Mouse (Mus musculus): ENCODE results near the gene Fgfr2. TPM values are rescaled to one million over a fixed set of nuclear protein-coding genes. Genes with fewer than 3 reads are reported as not detected.

Gene Fgfr2
- polyA plus RNA-seq, 1 experiment from 2014 or later, result 93.4 TPM

DNA sequence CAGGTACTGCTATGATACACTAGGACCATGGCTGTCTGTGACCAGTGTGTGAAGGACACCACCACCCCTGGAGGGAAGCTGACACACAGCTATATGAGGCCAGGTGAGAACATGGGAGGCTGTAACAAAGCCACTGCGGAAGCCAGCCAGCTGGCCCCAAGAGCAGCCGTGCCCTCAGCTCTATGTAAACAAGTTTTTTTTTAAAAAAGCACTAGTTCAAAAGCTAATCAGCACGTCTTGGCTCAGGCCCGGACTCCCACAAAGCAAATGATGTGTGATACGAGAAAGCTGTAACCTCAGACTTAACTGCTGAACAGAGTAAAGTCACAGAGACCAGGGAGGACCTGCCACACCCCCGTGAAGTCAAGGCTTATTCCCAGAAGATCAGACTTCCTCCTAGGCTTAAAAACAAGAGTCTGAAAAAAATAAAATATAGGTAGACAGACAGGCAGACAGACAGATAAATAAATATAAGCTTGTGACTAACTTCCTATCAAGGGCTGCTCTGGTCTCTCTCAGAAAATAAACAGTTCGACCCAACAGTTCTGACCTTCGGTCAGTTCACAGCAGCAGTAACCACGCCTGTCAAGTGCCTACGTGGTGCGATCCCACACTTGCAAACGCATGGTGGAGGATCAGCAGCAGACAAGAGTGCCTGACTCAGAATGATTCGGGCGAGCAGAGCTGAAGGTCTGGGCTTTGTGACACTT lies 836.4 kb downstream of the Fgfr2 start:
- Histone ChIP-seq H3K9ac (ENCODE audit: low read length) (peak overlapping the region; percentile 22), H3K4me3 (replicated peaks; ENCODE audit: low read length) (no peak overlapping the region), H3K27ac (ENCODE audit: low read length) (peak overlapping the region; percentile 89), H3K9me3 (replicated peaks; ENCODE audit: control insufficient read depth, low read length) (no peaks in the 10 kb centered on the region), H3K4me1 (ENCODE audit: control insufficient read depth, insufficient read depth, low read length) (peaks cover 58% of the 10 kb centered on the region), H3K36me3 (ENCODE audit: control insufficient read depth, insufficient read depth, low read length) (no peaks in the 10 kb centered on the region), H3K4me2 (ENCODE audit: low read depth, low read length) (peak overlapping the region; percentile 31), H3K27me3 (ENCODE audit: control insufficient read depth, insufficient read depth, low read length) (no peaks in the 10 kb centered on the region)
- ATAC-seq (ENCODE audit: insufficient read depth, low FRiP score), result peak; percentile 75
- 15% methylated on average over 14 of the region's 14 CpGs for WGBS

DNA sequence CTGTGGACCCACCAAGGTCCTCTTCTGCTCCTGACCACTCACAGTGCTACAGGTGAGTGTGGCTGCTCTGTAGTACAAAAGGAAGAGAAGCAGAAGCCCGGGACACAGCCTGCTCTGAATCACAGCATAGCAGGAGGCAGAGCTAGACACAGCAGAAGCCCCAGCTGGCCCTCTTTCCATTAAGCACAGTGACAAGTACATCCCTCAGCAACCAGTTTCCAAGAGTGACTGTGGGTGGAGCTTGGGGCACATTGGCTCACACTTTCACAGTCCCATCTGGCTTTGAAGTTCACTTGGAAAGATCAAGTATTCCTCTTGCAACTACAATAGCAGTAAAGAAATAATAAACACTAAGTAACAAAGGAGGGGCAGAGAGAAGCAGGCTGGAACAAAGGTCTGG lies 838.4 kb downstream of the Fgfr2 start:
- Histone ChIP-seq H3K36me3 (ENCODE audit: control insufficient read depth, insufficient read depth, low read length) (no peaks in the 10 kb centered on the region), H3K27me3 (ENCODE audit: control insufficient read depth, insufficient read depth, low read length) (no peaks in the 10 kb centered on the region), H3K4me1 (ENCODE audit: control insufficient read depth, insufficient read depth, low read length) (peaks cover 56% of the 10 kb centered on the region), H3K27ac (ENCODE audit: low read length) (peak overlapping the region; percentile 89), H3K4me3 (replicated peaks; ENCODE audit: low read length) (no peak overlapping the region), H3K9ac (ENCODE audit: low read length) (no peak overlapping the region), H3K9me3 (replicated peaks; ENCODE audit: control insufficient read depth, low read length) (no peaks in the 10 kb centered on the region), H3K4me2 (ENCODE audit: low read depth, low read length) (no peak overlapping the region)
- 20% methylated on average over 1 of the region's 1 CpGs for WGBS
- ATAC-seq (ENCODE audit: insufficient read depth, low FRiP score), result peak; percentile 33

DNA sequence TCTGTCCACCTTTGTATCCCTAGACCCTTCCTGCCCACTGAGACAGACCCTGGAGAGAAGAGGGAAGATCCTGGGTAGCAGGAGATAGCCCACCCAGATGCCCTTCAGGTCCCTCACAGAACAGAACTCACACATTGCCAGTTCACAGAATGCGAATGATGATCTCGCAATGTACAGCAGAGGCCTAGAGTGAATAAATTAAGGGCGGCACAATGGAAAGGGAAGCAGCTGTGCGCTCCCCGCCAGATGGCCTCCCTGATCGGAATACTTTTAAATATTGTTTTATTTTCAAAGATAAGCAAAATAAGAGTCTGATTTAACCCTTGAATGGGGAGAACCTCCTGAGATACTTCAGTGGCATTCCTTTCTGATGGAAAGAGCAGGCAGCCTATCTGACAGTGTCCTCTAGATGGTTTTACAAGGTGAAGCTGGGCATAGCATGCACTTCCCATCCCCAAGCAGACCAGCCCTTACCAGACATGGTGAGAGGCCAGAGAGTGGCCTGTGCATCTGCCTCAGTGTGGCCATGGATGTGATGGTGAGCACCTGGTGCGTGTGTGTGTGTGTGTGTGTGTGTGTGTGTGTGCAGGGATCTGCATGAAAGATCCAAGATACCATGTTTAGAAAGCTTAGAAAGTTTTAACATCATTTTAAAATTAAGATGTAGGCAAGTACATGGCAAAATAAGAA lies 839.0 kb downstream of the Fgfr2 start:
- WGBS, result 37% methylated on average over 7 of the region's 7 CpGs
- no peaks in the 10 kb centered on the region for H3K9me3 ChIP-seq (replicated peaks; ENCODE audit: control insufficient read depth, low read length)
- H3K27ac ChIP-seq (ENCODE audit: low read length), result peak overlapping the region; percentile 89
- H3K4me1 ChIP-seq (ENCODE audit: control insufficient read depth, insufficient read depth, low read length), result peaks cover 56% of the 10 kb centered on the region
- no peak overlapping the region for H3K9ac ChIP-seq (ENCODE audit: low read length)
- no peak overlapping the region for H3K4me3 ChIP-seq (replicated peaks; ENCODE audit: low read length)
- no peak overlapping the region for H3K4me2 ChIP-seq (ENCODE audit: low read depth, low read length)
- no peak for ATAC-seq (ENCODE audit: insufficient read depth, low FRiP score)
- no peaks in the 10 kb centered on the region for H3K27me3 ChIP-seq (ENCODE audit: control insufficient read depth, insufficient read depth, low read length)
- no peaks in the 10 kb centered on the region for H3K36me3 ChIP-seq (ENCODE audit: control insufficient read depth, insufficient read depth, low read length)

DNA sequence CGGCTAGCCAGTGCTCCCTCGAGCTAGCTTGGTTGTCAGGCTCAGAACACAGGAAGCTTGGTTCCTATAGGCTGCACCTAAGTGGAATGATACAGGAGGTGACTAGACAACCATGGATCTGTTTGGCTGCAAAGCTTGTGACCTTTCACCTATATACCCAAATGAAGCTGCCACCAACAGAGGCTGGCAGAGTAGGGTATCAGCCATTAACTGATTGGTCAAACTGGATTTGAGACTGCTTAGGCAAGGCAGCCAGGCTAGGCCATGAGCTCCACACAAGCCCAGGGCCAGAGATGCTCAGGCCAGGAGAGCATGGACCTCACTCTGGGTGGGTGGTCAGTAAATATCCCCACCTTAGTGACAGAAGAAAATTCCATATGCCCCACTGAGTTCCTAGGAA lies 840.6 kb downstream of the Fgfr2 start:
- Histone ChIP-seq H3K9ac (ENCODE audit: low read length) (no peak overlapping the region), H3K27me3 (ENCODE audit: control insufficient read depth, insufficient read depth, low read length) (no peaks in the 10 kb centered on the region), H3K36me3 (ENCODE audit: control insufficient read depth, insufficient read depth, low read length) (no peaks in the 10 kb centered on the region), H3K27ac (ENCODE audit: low read length) (no peak overlapping the region), H3K9me3 (replicated peaks; ENCODE audit: control insufficient read depth, low read length) (no peaks in the 10 kb centered on the region), H3K4me3 (replicated peaks; ENCODE audit: low read length) (no peak overlapping the region), H3K4me2 (ENCODE audit: low read depth, low read length) (no peak overlapping the region), H3K4me1 (ENCODE audit: control insufficient read depth, insufficient read depth, low read length) (peaks cover 45% of the 10 kb centered on the region)
- WGBS, result 88% methylated on average over 2 of the region's 2 CpGs
- no peak for ATAC-seq (ENCODE audit: insufficient read depth, low FRiP score)

DNA sequence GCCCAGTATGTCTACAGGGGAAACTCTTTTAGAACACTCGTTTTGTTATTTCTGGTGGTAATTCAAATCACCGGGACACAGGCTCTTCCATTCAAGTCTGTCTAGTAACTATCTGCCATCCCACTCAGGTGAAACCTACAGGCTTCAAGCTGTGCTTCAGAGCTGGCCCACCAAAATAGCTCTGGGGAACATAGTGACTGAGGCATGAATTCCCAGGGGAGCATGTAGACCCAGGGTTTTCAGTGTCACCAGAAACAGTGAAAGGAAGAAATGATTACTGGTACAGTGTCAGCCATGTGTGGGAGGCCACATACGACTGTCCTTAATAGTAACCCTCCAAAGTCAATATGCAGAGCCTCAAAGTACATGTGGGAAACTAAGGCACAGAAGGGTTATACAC lies 841.0 kb downstream of the Fgfr2 start:
- H3K4me1 ChIP-seq (ENCODE audit: control insufficient read depth, insufficient read depth, low read length), result peaks cover 42% of the 10 kb centered on the region
- H3K4me3 ChIP-seq (replicated peaks; ENCODE audit: low read length), result no peak overlapping the region
- no peak overlapping the region for H3K27ac ChIP-seq (ENCODE audit: low read length)
- H3K36me3 ChIP-seq (ENCODE audit: control insufficient read depth, insufficient read depth, low read length), result no peaks in the 10 kb centered on the region
- WGBS, result 84% methylated on average over 3 of the region's 3 CpGs
- H3K9ac ChIP-seq (ENCODE audit: low read length), result no peak overlapping the region
- ATAC-seq (ENCODE audit: insufficient read depth, low FRiP score), result no peak
- H3K27me3 ChIP-seq (ENCODE audit: control insufficient read depth, insufficient read depth, low read length), result no peaks in the 10 kb centered on the region
- no peaks in the 10 kb centered on the region for H3K9me3 ChIP-seq (replicated peaks; ENCODE audit: control insufficient read depth, low read length)
- H3K4me2 ChIP-seq (ENCODE audit: low read depth, low read length), result no peak overlapping the region

DNA sequence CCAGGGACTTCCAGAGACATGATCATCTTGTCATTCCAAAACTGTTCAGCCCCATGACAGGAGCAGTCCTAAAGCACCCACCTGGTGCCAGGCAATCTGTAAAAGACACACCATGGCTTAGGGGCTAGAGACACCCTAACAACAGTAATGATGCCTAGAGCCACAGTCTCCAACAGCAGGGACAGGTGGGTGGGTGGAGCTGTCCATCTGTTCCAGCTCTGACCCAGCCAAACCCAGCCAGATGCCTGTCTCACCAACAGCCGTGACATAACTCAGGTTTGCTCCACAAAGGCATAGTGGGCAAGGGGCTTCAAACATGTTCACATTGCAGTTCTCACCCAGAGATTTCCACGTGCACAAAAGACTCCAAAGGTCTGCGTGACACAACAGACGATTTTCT lies 841.4 kb downstream of the Fgfr2 start:
- Histone ChIP-seq H3K4me2 (ENCODE audit: low read depth, low read length) (no peak overlapping the region), H3K36me3 (ENCODE audit: control insufficient read depth, insufficient read depth, low read length) (no peaks in the 10 kb centered on the region), H3K4me3 (replicated peaks; ENCODE audit: low read length) (no peak overlapping the region), H3K27ac (ENCODE audit: low read length) (peak overlapping the region; percentile 70; the same call in 1 of the 2 replicates), H3K9ac (ENCODE audit: low read length) (no peak overlapping the region), H3K27me3 (ENCODE audit: control insufficient read depth, insufficient read depth, low read length) (no peaks in the 10 kb centered on the region), H3K4me1 (ENCODE audit: control insufficient read depth, insufficient read depth, low read length) (peaks cover 39% of the 10 kb centered on the region), H3K9me3 (replicated peaks; ENCODE audit: control insufficient read depth, low read length) (no peaks in the 10 kb centered on the region)
- no peak for ATAC-seq (ENCODE audit: insufficient read depth, low FRiP score)
- 72% methylated on average over 4 of the region's 4 CpGs for WGBS

DNA sequence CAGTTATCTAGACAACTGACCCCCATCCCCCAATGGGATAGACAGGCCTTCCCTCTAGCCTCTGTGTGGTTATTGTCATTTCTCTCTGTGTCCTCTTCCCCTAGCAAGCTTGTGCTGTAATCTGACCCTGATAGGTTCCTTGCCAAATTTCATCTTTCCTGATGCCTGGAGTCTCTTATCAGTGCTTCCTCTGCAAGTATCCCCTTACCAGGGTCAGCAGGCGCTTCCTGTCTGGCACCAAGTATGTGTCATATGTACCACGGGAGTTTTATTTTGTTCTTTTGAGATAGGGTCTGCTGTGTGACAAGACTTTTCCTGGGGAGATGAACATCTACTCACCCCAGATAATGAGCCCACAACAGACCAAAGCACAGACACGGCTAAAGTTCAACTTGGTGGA lies 844.5 kb downstream of the Fgfr2 start:
- Histone ChIP-seq H3K4me1 (ENCODE audit: control insufficient read depth, insufficient read depth, low read length) (peaks cover 9% of the 10 kb centered on the region), H3K9ac (ENCODE audit: low read length) (no peak overlapping the region), H3K9me3 (replicated peaks; ENCODE audit: control insufficient read depth, low read length) (no peaks in the 10 kb centered on the region), H3K4me3 (replicated peaks; ENCODE audit: low read length) (no peak overlapping the region), H3K36me3 (ENCODE audit: control insufficient read depth, insufficient read depth, low read length) (no peaks in the 10 kb centered on the region), H3K27ac (ENCODE audit: low read length) (no peak overlapping the region), H3K4me2 (ENCODE audit: low read depth, low read length) (no peak overlapping the region), H3K27me3 (ENCODE audit: control insufficient read depth, insufficient read depth, low read length) (no peaks in the 10 kb centered on the region)
- 69% methylated on average over 3 of the region's 3 CpGs for WGBS
- no peak for ATAC-seq (ENCODE audit: insufficient read depth, low FRiP score)

DNA sequence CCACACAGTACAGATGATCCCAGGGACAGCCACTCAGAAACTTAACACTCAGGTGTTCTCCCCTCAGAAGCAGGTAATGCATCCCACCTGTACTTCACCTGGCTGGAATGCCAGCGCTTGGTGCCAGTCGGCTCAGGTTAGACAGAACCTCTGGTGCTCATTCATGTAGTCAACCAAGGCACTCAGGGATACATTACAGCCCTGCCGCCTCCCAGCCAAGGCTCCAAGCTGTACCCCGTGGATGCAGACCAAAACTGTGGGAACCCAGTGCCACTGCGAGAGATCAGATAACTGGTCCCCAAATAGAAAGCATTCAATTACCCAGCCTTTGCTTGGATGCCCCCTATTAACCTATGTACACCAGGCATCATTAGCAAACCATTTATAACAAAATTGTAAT lies 846.9 kb downstream of the Fgfr2 start:
- Histone ChIP-seq H3K27me3 (ENCODE audit: control insufficient read depth, insufficient read depth, low read length) (no peaks in the 10 kb centered on the region), H3K4me3 (replicated peaks; ENCODE audit: low read length) (no peak overlapping the region), H3K9me3 (replicated peaks; ENCODE audit: control insufficient read depth, low read length) (no peaks in the 10 kb centered on the region), H3K4me2 (ENCODE audit: low read depth, low read length) (no peak overlapping the region), H3K9ac (ENCODE audit: low read length) (no peak overlapping the region), H3K27ac (ENCODE audit: low read length) (no peak overlapping the region), H3K36me3 (ENCODE audit: control insufficient read depth, insufficient read depth, low read length) (no peaks in the 10 kb centered on the region), H3K4me1 (ENCODE audit: control insufficient read depth, insufficient read depth, low read length) (peaks cover 2% of the 10 kb centered on the region; the same call in 1 of the 2 replicates)
- WGBS, result 86% methylated on average over 5 of the region's 5 CpGs
- ATAC-seq (ENCODE audit: insufficient read depth, low FRiP score), result no peak

DNA sequence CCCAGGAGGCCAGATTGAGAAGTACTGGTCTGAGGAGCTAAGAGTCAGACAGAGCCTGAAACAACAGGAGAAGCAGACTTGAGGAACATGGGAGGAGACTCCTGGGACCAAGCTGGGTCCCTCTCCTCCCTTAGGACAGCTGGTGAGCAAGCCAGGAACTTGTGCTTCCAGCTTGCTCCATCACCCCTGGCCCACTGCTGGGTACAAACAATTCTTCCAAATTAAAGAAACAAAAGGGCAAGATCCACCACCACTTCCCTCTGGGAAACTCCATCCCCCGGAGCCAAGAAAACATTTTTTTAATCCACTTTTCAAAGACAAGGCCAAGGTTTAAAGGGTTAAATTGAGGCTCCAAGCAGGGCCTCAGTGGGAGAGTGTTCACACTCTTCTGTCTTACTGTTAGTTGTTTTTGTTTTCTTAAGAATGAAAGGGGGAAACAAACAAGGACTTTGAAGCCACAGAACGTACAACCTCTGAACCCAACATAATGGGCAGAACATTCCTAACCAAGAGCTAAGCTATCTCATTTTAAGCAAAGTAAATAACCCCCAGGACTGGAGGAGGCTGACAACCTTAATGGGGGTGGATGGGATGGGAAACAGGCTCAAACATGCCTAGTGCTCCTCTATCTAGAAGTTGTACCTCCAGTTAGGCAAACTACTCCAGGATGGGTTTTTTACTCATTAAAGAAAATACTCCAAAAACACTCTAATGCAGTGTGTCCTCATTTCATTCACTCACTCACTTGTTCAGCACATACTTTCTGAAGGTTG lies 849.2 kb downstream of the Fgfr2 start:
- ATAC-seq (ENCODE audit: insufficient read depth, low FRiP score), result no peak
- Histone ChIP-seq H3K9ac (ENCODE audit: low read length) (no peak overlapping the region), H3K4me3 (replicated peaks; ENCODE audit: low read length) (no peak overlapping the region), H3K36me3 (ENCODE audit: control insufficient read depth, insufficient read depth, low read length) (peaks cover 4% of the 10 kb centered on the region; the same call in 1 of the 2 replicates), H3K27me3 (ENCODE audit: control insufficient read depth, insufficient read depth, low read length) (no peaks in the 10 kb centered on the region), H3K27ac (ENCODE audit: low read length) (peak overlapping the region; percentile 60), H3K4me2 (ENCODE audit: low read depth, low read length) (no peak overlapping the region), H3K4me1 (ENCODE audit: control insufficient read depth, insufficient read depth, low read length) (peaks cover 2% of the 10 kb centered on the region; the same call in 1 of the 2 replicates), H3K9me3 (replicated peaks; ENCODE audit: control insufficient read depth, low read length) (no peaks in the 10 kb centered on the region)
- 61% methylated on average over 2 of the region's 2 CpGs for WGBS

Measured in stomach, embryonic 16.5 days (tissue).